Mouse (Mus musculus) brain, embryonic 14.5 days (tissue): ENCODE data around the gene Kif26b. TPM values are rescaled to one million over a fixed set of nuclear protein-coding genes. Genes with fewer than 3 reads are reported as not detected.

ENCODE experiments used
- DNase-seq: peaks from one replicate; pipeline ENCODE4 v3.0.0-alpha.2; 2011; ENCODE audit warnings: low read depth
- CTCF ChIP-seq: fragments of 200-500 bp; IDR thresholded peaks from 2 replicates; pipeline ENCODE4 v1.5.1; 2012; ENCODE audit warnings: inconsistent platforms, mild to moderate bottlenecking, moderate library complexity, borderline replicate concordance; ENCODE audit not compliant: insufficient read depth, insufficient read length; ENCODE audit errors: extremely low read depth
- POLR2A ChIP-seq: fragments of 200-500 bp; IDR thresholded peaks from 2 replicates; pipeline ENCODE4 v1.6.1; 2012; ENCODE audit warnings: mild to moderate bottlenecking, inconsistent platforms, borderline replicate concordance; ENCODE audit not compliant: poor library complexity, insufficient read depth, insufficient read length, severe bottlenecking; ENCODE audit errors: extremely low read depth
- polyA plus RNA-seq: library from polyadenylated mRNA; depleted of rRNA; stranded (reverse); fragments of >200 nt; gene quantifications from 2 replicates; pipeline ENCODE4 v1.2.3, GENCODE M21; 2012; rRNA removed

Gene Kif26b
- 5.6 and 17.0 TPM in 2 replicates for polyA plus RNA-seq

GRCm38 (mm10) chr1:178528431-178529351, at the start of gene Kif26b:
Kif26b (plus strand) TSS chr1:178529125.
- TF ChIP-seq POLR2A (0 out of 2 replicates have a peak, but pooled peaks have one; percentile 6), CTCF (no peak)
- DNase-seq = peak; percentile 80

- no peak for TF ChIP-seq CTCF
- no peak for TF ChIP-seq POLR2A
- no peak for DNase-seq
Measured at GRCm38 (mm10) chr1:178483854-178484253, 45.1 kb upstream of the Kif26b start.

- no peak for DNase-seq
- peak; percentile 30; the same call in 1 of the 2 replicates for TF ChIP-seq CTCF
- no peak for TF ChIP-seq POLR2A
Measured at GRCm38 (mm10) chr1:178485138-178485867, 43.6 kb upstream of the Kif26b start.

- TF ChIP-seq POLR2A (no peak), CTCF (no peak)
- DNase-seq = no peak
Measured at GRCm38 (mm10) chr1:178485868-178486220, 43.1 kb upstream of the Kif26b start.

- peak; percentile 20 for DNase-seq
- TF ChIP-seq POLR2A = no peak
- TF ChIP-seq CTCF = no peak
Measured at GRCm38 (mm10) chr1:178486828-178487227, 42.1 kb upstream of the Kif26b start.

- no peak for TF ChIP-seq POLR2A
- no peak for TF ChIP-seq CTCF
- peak; percentile 57 for DNase-seq
Measured at GRCm38 (mm10) chr1:178489127-178489526, 39.8 kb upstream of the Kif26b start.

GRCm38 (mm10) chr1:178491733-178492132, 37.2 kb upstream of the Kif26b start:
- no peak for TF ChIP-seq CTCF
- no peak for TF ChIP-seq POLR2A
- no peak for DNase-seq

- TF ChIP-seq POLR2A (no peak), CTCF (no peak)
- no peak for DNase-seq
Measured at GRCm38 (mm10) chr1:178492493-178492892, 36.4 kb upstream of the Kif26b start.

- TF ChIP-seq POLR2A (no peak), CTCF (no peak)
- DNase-seq = no peak
Measured at GRCm38 (mm10) chr1:178496186-178496585, 32.7 kb upstream of the Kif26b start.

- DNase-seq = no peak
Measured at GRCm38 (mm10) chr1:178496841-178497240, 32.1 kb upstream of the Kif26b start.

GRCm38 (mm10) chr1:178506938-178507337, 22.0 kb upstream of the Kif26b start:
- no peak for DNase-seq
- TF ChIP-seq POLR2A (no peak), CTCF (no peak)

More at GRCm38 (mm10) chr1:178496841-178497240, 32.1 kb upstream of the Kif26b start:
- TF ChIP-seq POLR2A (no peak), CTCF (peak; percentile 25; the same call in 1 of the 2 replicates)
